Mouse (Mus musculus): Measurements from ENCODE around the gene Uqcrc2.

DNA sequence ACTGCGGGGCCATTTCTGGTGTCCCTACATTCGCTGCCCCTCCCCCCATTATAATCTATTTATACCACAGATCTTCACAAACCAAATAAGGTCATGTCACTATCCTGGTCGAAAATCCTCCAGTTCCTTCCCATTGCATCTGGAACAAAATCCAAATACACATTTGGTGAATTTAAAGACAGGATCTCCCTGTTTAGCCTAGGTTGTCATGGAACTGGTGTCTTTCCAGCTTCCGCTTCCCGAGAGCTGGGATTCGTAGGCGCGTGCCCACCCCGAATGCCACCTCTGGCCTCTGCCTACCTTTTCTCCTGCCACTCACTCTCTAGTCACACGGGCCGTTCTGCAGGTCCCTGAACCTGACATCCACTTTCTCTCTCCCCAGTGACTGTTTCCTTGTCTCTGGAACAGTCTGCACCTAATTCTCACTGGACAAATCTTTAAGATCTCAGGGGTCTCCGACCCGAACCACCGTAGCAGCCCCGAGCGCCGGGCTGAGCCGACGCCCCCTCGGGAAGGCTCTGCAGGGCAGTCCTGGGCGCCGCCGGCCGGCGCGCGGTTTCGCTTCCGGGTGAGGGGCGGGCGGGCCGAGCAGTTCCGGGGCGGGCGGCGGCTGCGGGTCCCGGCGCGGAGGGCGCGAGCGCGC lies 42.1 kb downstream of the Uqcrc2 start, which contains the start of gene Mosmo:
- TF ChIP-seq E2F4 (IDR thresholded peaks at IDR 0.05; ENCODE audit: insufficient replicate concordance, low read depth, low read length) (no peak), ZC3H11A (IDR thresholded peaks at IDR 0.05; ENCODE audit: low read depth, low read length) (no peak)
